Mouse (Mus musculus): Measurements from ENCODE around the gene 4930579F01Rik. TPM values are rescaled to one million over a fixed set of nuclear protein-coding genes. Genes with fewer than 3 reads are reported as not detected.

4930579F01Rik gene
- polyA plus RNA-seq, 3 experiments from 2014 or later, result not detected

Other genes starting within 250 kb of the 4930579F01Rik start
- 10 to 100 TPM; 74.8 to 86.0 (median 84.5) TPM for gene Dapp1, start 212.3 kb downstream of the 4930579F01Rik start, polyA plus RNA-seq (2017; shearing (Covaris generic))
- gene 1110002E22Rik, start 128.8 kb downstream of the 4930579F01Rik start, polyA plus RNA-seq (2017; shearing (Covaris generic)), result not detected
- not detected for gene Gm5105, start 126.4 kb downstream of the 4930579F01Rik start, polyA plus RNA-seq (2017; shearing (Covaris generic))
- 10 to 100 TPM in 2 of 3 experiments, 1 to 10 TPM in 1; 9.3 to 11.3 (median 10.4) TPM for gene Trmt10a, start 50.4 kb downstream of the 4930579F01Rik start, polyA plus RNA-seq (2017; shearing (Covaris generic))
- gene Mttp, start 48.9 kb downstream of the 4930579F01Rik start, polyA plus RNA-seq (2017; shearing (Covaris generic)), result 1 to 10 TPM; 2.8 to 7.3 (median 2.9) TPM
- not detected for gene Adh7, start 23.9 kb upstream of the 4930579F01Rik start, polyA plus RNA-seq (2017; shearing (Covaris generic))
- gene Adh1, start 67.2 kb upstream of the 4930579F01Rik start, polyA plus RNA-seq (2017; shearing (Covaris generic)), result 1 to 10 TPM in 2 of 3 experiments, not detected in 1; 1.9 to 3.3 TPM
- gene Adh6a, start 119.5 kb upstream of the 4930579F01Rik start, polyA plus RNA-seq (2017; shearing (Covaris generic)), result not detected
- not detected for gene Adh6b, start 147.9 kb upstream of the 4930579F01Rik start, polyA plus RNA-seq (2017; shearing (Covaris generic))
- gene Adh4, start 221.6 kb upstream of the 4930579F01Rik start, polyA plus RNA-seq (2017; shearing (Covaris generic)), result under 1 TPM in 1 of 3 experiments, not detected in 2; 0.34 TPM
- 100 to 1,000 TPM; 113 to 118 (median 116) TPM for gene Adh5, start 249.3 kb upstream of the 4930579F01Rik start, polyA plus RNA-seq (2017; shearing (Covaris generic))